Mouse (Mus musculus) erythroblast, adult 5-6 weeks (primary cell): Measurements from ENCODE around the gene Ano4. TPM values are rescaled to one million over a fixed set of nuclear protein-coding genes. Genes with fewer than 3 reads are reported as not detected.

Experiments used
- ATAC-seq: replicated peaks from 2 replicates; pipeline ENCODE4 v1.8.0; 2016; ENCODE audit warnings: moderate number of reproducible peaks, mild to moderate bottlenecking, moderate TSS enrichment, inconsistent platforms; ENCODE audit not compliant: poor library complexity, low FRiP score, severe bottlenecking
- total RNA-seq, 2 experiments: library from RNA; stranded (forward) in 1 of 2; stranded (reverse) in 1 of 2; fragments of 150-400 nt in 1 of 2; fragments of 200-764, 138-1000 nt in 1 of 2; gene quantifications; 2 replicates each; pipeline versions ENCODE4 v1.2.3 to v1.2.4; 2015 to 2017; ENCODE audit warnings: low replicate concordance in 2 of 2

Gene Ano4
- total RNA-seq, 2 experiments from 2014 or later: not detected

GRCm38 (mm10) chr10:88979451-88979850 is 365.1 kb downstream of the Ano4 start:
- no peak for ATAC-seq

- ATAC-seq: no peak
These were observed 365.6 kb downstream of the Ano4 start for GRCm38 (mm10) chr10:88978932-88979331.

- ATAC-seq: no peak
These were observed 373.4 kb downstream of the Ano4 start for GRCm38 (mm10) chr10:88970951-88971725.

GRCm38 (mm10) chr10:88968586-88968985 is 376.0 kb downstream of the Ano4 start:
- no peak for ATAC-seq

- no peak for ATAC-seq
These were observed 383.8 kb downstream of the Ano4 start for GRCm38 (mm10) chr10:88960791-88961190.

- no peak for ATAC-seq
These were observed 394.3 kb downstream of the Ano4 start for GRCm38 (mm10) chr10:88950297-88950653.

- ATAC-seq: no peak
These were observed 394.8 kb downstream of the Ano4 start for GRCm38 (mm10) chr10:88949649-88950296.

Other genes starting within 250 kb of the Ano4 start
- 6.3 and 7.7 TPM in 2 replicates for gene Gas2l3, start 99.2 kb upstream of the Ano4 start, total RNA-seq (2015; ENCODE audit: low replicate concordance)
- gene Gas2l3, start 99.2 kb upstream of the Ano4 start, total RNA-seq (2017; ENCODE audit: low replicate concordance): 7.4 and 14.8 TPM in 2 replicates
- not detected in 2 replicates for gene Nr1h4, start 188.8 kb upstream of the Ano4 start, total RNA-seq (2015; ENCODE audit: low replicate concordance)
- gene Nr1h4, start 188.8 kb upstream of the Ano4 start, total RNA-seq (2017; ENCODE audit: low replicate concordance): not detected in 2 replicates